Mouse (Mus musculus): Measurements from ENCODE around the gene Ctdnep1. TPM values are rescaled to one million over a fixed set of nuclear protein-coding genes. Genes with fewer than 3 reads are reported as not detected.

Gene Ctdnep1
- polyA plus RNA-seq (2021; fragmentation: Nextera tagmentation): 16.4 and 21.9 TPM in 2 replicates
- long read RNA-seq, experiment 1, partial matches to known transcripts: 2 of 8 reads
- long read RNA-seq, experiment 1, other reads (novel, unspliced or antisense): 4 of 8 reads
- long read RNA-seq, experiment 2, partial matches to known transcripts: 9 of 12 reads
- long read RNA-seq, experiment 2, other reads (novel, unspliced or antisense): 1 of 12 reads

DNA sequence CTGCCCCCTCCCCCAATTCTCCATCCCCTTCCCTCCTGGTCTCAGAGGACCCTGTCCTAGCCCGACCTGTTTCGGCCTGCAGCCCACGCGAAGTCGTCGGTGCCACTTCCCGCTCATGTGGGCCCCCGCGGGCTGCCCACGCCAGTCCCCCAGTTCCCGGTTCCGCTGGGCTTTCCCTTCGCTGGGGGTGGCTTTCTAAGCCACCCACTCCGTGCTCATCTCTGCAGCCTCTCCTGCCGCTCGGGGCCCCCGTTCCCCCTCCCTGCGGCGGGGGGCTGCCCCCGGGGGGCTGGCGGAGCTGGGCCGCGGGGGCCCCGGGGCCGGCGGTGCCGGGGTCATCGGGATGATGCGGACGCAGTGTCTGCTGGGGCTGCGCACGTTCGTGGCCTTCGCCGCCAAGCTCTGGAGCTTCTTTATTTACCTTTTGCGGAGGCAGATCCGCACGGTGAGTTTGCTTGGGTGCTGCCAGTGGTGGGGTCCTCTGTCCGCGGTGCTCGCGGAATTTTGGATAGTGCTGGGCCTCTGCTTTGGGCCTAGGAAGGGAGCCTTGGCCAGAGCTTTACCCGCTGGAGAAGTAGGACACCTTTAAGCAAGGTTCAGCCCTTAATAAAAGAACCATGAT, at the start of gene Ctdnep1:
TSS of gene Ctdnep1 (plus strand) at position 16 of the 622 bp plus-strand sequence.

DNA sequence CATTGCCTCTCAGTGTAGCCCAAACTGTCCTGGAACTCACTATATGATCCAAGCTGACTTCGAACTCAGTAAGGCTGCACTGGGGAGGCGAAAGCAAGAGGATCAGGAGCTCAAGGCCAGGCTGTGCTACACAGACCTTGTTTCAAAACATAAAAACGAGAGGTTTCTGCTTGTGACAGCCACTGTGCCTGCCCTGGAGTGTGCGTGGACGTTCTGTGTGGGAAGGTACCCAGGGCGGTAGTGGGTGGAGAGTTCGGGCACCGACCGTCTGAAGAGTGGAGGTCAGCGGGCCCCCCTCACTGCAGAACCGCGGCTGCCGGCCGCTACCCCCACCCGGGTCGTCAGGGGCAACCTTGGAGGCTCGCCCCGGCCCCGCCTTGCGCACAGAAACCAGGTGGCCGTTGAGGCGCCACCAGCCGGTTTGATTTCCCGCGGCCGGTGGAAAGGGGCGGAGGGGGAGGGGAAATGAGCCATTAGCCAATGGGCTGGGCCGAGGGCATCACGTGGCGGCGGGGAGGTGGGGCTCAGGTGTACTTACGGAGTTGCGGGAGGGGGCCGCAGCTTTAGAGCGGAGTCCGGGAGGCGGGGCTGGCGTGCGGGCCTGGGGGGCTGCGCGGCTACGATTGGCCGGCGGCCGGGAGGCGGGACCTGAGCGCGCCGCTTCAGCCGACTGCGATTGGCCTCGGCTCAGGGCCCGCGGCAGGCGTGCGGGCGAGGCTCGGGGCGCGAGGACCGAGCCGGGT, 45.6 kb upstream of the Ctdnep1 start, which contains the start of gene Ybx2:
TSS of gene Ybx2 (plus strand) at position 660 of the 743 bp plus-strand sequence.

GRCm38 (mm10) chr11:69948066-69948762, 32.7 kb upstream of the Ctdnep1 start, which contains the start of gene Slc2a4:
Gene Slc2a4 (minus strand): TSS chr11:69948188.

GRCm38 (mm10) chr11:69964650-69965270, 16.2 kb upstream of the Ctdnep1 start, which contains the start of gene Cldn7:
Gene Cldn7 (plus strand): TSS chr11:69964779.

DNA sequence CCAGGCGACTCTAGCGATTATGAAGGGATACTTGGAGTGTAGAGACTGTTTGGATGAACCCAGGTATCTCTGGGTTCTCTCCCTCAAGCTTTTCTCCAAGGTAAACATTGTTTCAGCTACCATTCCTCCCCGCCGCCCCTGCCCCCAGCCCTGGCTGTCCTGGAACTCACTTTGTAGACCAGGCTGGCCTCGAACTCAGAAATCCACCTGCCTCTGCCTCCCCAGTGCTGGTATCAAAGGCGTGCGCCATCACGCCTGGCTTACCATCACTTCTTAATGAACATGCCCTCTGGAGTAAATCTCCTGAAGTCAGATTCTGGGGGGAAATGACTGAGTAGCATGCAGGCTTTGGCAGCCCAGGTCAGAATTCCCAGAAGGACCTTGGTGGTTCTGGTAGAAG, 1.3 kb downstream of the Ctdnep1 start, which contains the start of gene Elp5:
TSS of gene Elp5 (minus strand) at position 293 of the 400 bp plus-strand sequence.

DNA sequence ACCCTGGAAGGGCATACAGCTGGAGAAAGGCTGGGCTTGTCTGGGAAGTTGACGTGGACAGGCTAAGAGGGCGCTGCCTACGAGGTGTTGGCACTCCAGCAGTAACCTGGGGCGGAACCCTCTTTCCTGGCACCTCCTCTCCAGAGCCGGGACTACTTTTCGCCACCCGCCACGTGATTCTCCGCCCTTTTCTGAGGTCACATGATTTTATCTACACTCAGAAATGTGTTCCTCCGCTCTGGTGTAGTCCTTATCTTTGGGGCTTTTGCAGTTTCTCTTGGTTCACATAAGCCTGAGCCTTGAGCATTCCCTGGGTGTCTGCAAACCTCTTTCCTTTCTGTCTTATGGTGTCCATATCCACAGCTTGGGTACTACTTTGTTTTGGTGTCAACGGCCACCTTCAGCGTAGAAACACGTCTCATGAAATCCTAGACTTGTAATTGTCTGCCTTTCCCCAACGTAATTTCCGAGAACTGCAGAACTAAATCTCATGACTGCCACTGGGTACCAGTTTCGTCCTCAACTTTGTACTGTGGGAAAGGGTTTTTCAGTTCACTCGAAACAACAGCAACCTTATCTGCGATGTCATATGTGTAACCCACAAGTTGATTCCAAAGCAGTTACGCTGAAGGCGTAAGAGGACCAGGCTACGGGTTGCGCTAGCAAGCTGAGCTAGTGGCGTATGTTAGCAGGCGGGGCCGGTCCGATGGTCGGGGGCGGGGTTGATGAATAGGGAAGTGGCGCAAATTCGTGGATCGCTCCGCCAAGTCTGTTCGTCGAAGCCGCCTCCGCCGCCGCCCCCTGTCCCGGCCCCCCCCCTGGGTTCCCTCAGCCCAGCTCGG, 10.1 kb downstream of the Ctdnep1 start, which contains the start of gene Gabarap:
TSS of gene Gabarap (plus strand) at position 294 of the 842 bp plus-strand sequence.

DNA sequence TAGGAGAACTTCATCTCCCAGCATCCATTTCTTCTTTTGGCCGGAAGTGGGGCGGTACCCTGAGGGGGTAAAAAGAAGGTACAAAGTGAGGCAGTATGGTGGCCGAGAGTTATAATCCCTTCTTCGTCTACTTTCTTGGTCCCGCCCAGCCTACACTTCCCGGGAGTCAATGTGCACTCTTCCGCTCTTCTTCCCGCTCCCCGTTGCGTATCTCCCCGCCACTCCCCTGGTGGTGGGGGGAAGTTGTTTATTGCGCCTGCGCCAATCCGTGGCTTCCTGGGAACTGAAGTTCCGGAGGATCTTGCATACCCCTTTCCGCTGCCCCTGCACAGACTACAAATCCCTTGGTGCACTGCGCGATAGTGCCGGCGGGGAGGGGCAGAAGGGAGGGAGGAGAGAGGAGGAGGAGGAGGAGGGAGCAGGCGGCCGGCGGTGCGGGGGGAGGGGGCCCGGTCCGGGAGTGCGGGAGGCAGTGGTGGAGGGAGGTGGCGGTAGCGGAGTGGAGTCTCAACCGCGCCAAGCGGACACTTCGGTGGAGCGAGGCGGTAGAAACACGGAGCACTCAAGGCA, 14.5 kb downstream of the Ctdnep1 start, which contains the start of gene Phf23:
TSS of gene Phf23 (plus strand) at position 387 of the 570 bp plus-strand sequence.

GRCm38 (mm10) chr11:70000396-70000898, 19.5 kb downstream of the Ctdnep1 start, which contains the start of gene Dvl2:
Gene Dvl2 (plus strand): TSS chr11:70000595.

GRCm38 (mm10) chr11:70014880-70015558, 34.1 kb downstream of the Ctdnep1 start, which contains the start of gene Acadvl:
Gene Acadvl (minus strand): TSS chr11:70015411.

DNA sequence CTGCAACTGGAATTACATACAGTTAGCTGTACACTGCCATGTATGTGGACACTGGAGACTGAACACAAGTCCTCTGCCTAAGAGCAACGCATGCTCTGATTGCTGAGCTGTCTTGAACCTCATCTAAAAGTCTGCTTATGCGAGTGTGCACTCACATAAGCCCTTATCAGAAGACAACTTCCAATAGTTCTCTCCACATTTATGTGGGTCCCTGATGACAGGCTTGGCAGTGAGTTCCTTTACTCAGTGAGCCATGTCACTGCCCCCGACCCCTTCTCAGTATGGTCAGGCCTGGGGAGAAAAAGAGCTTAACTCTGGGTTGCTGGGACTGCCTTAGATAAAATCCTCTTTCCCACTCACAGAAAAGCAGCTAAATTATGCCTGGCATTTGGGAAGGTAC, 35.7 kb downstream of the Ctdnep1 start, which contains the start of gene Dlg4:
TSS of gene Dlg4 (plus strand) at position 274 of the 400 bp plus-strand sequence.

Other genes with a start within 250 kb of the Ctdnep1 start
- gene Polr2a, start 222.5 kb upstream of the Ctdnep1 start, polyA plus RNA-seq (2021; fragmentation: Nextera tagmentation): 3.9 and 7.0 TPM in 2 replicates
- gene Slc35g3, start 219.2 kb upstream of the Ctdnep1 start, polyA plus RNA-seq (2021; fragmentation: Nextera tagmentation): not detected in 2 replicates
- gene Zbtb4, start 215.2 kb upstream of the Ctdnep1 start, polyA plus RNA-seq (2021; fragmentation: Nextera tagmentation): 6.7 and 9.8 TPM in 2 replicates
- gene Chrnb1, start 185.2 kb upstream of the Ctdnep1 start, polyA plus RNA-seq (2021; fragmentation: Nextera tagmentation): 0.17 and 0.19 TPM in 2 replicates
- gene Fgf11, start 179.3 kb upstream of the Ctdnep1 start, polyA plus RNA-seq (2021; fragmentation: Nextera tagmentation): 2.3 and 2.7 TPM in 2 replicates
- 0.39 and 0.40 TPM in 2 replicates for gene Tmem102, start 175.5 kb upstream of the Ctdnep1 start, polyA plus RNA-seq (2021; fragmentation: Nextera tagmentation)
- not detected in 2 replicates for gene Gm39566, start 165.9 kb upstream of the Ctdnep1 start, polyA plus RNA-seq (2021; fragmentation: Nextera tagmentation)
- gene Spem2, start 162.7 kb upstream of the Ctdnep1 start, polyA plus RNA-seq (2021; fragmentation: Nextera tagmentation): not detected in 2 replicates
- gene Spem1, start 159.0 kb upstream of the Ctdnep1 start, polyA plus RNA-seq (2021; fragmentation: Nextera tagmentation): not detected in 2 replicates
- gene Nlgn2, start 143.4 kb upstream of the Ctdnep1 start, polyA plus RNA-seq (2021; fragmentation: Nextera tagmentation): 12.4 and 16.8 TPM in 2 replicates
- gene Tmem256, start 142.6 kb upstream of the Ctdnep1 start, polyA plus RNA-seq (2021; fragmentation: Nextera tagmentation): 510 and 573 TPM in 2 replicates
- gene Plscr3, start 134.8 kb upstream of the Ctdnep1 start, polyA plus RNA-seq (2021; fragmentation: Nextera tagmentation): 4.0 and 11.7 TPM in 2 replicates
- 0.08 TPM in 1 of 2 replicates, not detected in the other for gene Tnk1, start 122.4 kb upstream of the Ctdnep1 start, polyA plus RNA-seq (2021; fragmentation: Nextera tagmentation)
- gene Tmem95, start 103.1 kb upstream of the Ctdnep1 start, polyA plus RNA-seq (2021; fragmentation: Nextera tagmentation): not detected in 2 replicates
- gene Kctd11, start 99.8 kb upstream of the Ctdnep1 start, polyA plus RNA-seq (2021; fragmentation: Nextera tagmentation): 0.42 and 0.43 TPM in 2 replicates
- gene Acap1, start 85.6 kb upstream of the Ctdnep1 start, polyA plus RNA-seq (2021; fragmentation: Nextera tagmentation): not detected in 2 replicates
- gene 2810408A11Rik, start 80.2 kb upstream of the Ctdnep1 start, polyA plus RNA-seq (2021; fragmentation: Nextera tagmentation): 0.20 and 0.37 TPM in 2 replicates
- 8.7 and 12.8 TPM in 2 replicates for gene Neurl4, start 80.1 kb upstream of the Ctdnep1 start, polyA plus RNA-seq (2021; fragmentation: Nextera tagmentation)
- 19.7 and 23.9 TPM in 2 replicates for gene Gps2, start 67.3 kb upstream of the Ctdnep1 start, polyA plus RNA-seq (2021; fragmentation: Nextera tagmentation)
- gene Eif5a, start 59.2 kb upstream of the Ctdnep1 start, polyA plus RNA-seq (2021; fragmentation: Nextera tagmentation): 765 and 797 TPM in 2 replicates
- 0.92 TPM in 1 of 2 replicates, not detected in the other for gene Ybx2, start 45.4 kb upstream of the Ctdnep1 start, polyA plus RNA-seq (2021; fragmentation: Nextera tagmentation)
- 0.61 and 0.64 TPM in 2 replicates for gene Slc2a4, start 33.0 kb upstream of the Ctdnep1 start, polyA plus RNA-seq (2021; fragmentation: Nextera tagmentation)
- gene Cldn7, start 16.4 kb upstream of the Ctdnep1 start, polyA plus RNA-seq (2021; fragmentation: Nextera tagmentation): not detected in 2 replicates
- 112 and 113 TPM in 2 replicates for gene Elp5, start 1.4 kb downstream of the Ctdnep1 start, polyA plus RNA-seq (2021; fragmentation: Nextera tagmentation)
- gene Gabarap, start 10.0 kb downstream of the Ctdnep1 start, polyA plus RNA-seq (2021; fragmentation: Nextera tagmentation): 291 and 457 TPM in 2 replicates
- 9.2 and 18.6 TPM in 2 replicates for gene Phf23, start 14.6 kb downstream of the Ctdnep1 start, polyA plus RNA-seq (2021; fragmentation: Nextera tagmentation)
- gene Dvl2, start 19.4 kb downstream of the Ctdnep1 start, polyA plus RNA-seq (2021; fragmentation: Nextera tagmentation): 1.6 and 4.0 TPM in 2 replicates
- 40.5 and 55.2 TPM in 2 replicates for gene Acadvl, start 34.3 kb downstream of the Ctdnep1 start, polyA plus RNA-seq (2021; fragmentation: Nextera tagmentation)
- 50.8 and 69.9 TPM in 2 replicates for gene Dlg4, start 35.8 kb downstream of the Ctdnep1 start, polyA plus RNA-seq (2021; fragmentation: Nextera tagmentation)
- 3.1 and 3.3 TPM in 2 replicates for gene Asgr1, start 72.9 kb downstream of the Ctdnep1 start, polyA plus RNA-seq (2021; fragmentation: Nextera tagmentation)
- gene Asgr2, start 111.5 kb downstream of the Ctdnep1 start, polyA plus RNA-seq (2021; fragmentation: Nextera tagmentation): not detected in 2 replicates
- gene Mgl2, start 149.2 kb downstream of the Ctdnep1 start, polyA plus RNA-seq (2021; fragmentation: Nextera tagmentation): 0.83 and 1.4 TPM in 2 replicates
- gene Clec10a, start 175.0 kb downstream of the Ctdnep1 start, polyA plus RNA-seq (2021; fragmentation: Nextera tagmentation): 1.9 and 2.1 TPM in 2 replicates
- 5.1 and 9.8 TPM in 2 replicates for gene Slc16a11, start 231.6 kb downstream of the Ctdnep1 start, polyA plus RNA-seq (2021; fragmentation: Nextera tagmentation)
- 1.9 and 2.8 TPM in 2 replicates for gene Slc16a13, start 239.9 kb downstream of the Ctdnep1 start, polyA plus RNA-seq (2021; fragmentation: Nextera tagmentation)
- gene Bcl6b, start 248.6 kb downstream of the Ctdnep1 start, polyA plus RNA-seq (2021; fragmentation: Nextera tagmentation): 0.37 and 0.53 TPM in 2 replicates